Mouse (Mus musculus) neural tube, embryonic 12.5 days (tissue): ENCODE results near the gene Mad2l1bp. TPM values are rescaled to one million over a fixed set of nuclear protein-coding genes. Genes with fewer than 3 reads are reported as not detected.

Experiments
- ATAC-seq: fragments of 200-750 bp; cut with Nextera tagmentation; 2 replicates; pipeline ENCODE4 v1.8.0; 2017; ENCODE audit warnings: low read depth, mild to moderate bottlenecking, moderate TSS enrichment, moderate library complexity; ENCODE audit not compliant: low FRiP score
- H3K27ac ChIP-seq: fragments of 300-500 bp; sonication (generic); 2 replicates; pipeline ENCODE4 v1.5.1; 2016
- H3K27me3 ChIP-seq: fragments of 300-500 bp; sonication (generic); replicated peaks from 2 replicates; pipeline ENCODE4 v1.6.1; 2016; ENCODE audit warnings: mild to moderate bottlenecking
- H3K36me3 ChIP-seq: fragments of 300-500 bp; sonication (generic); 2 replicates; pipeline ENCODE4 v1.6.1; 2016; ENCODE audit warnings: mild to moderate bottlenecking
- H3K4me1 ChIP-seq: fragments of 300-500 bp; sonication (generic); 2 replicates; pipeline ENCODE4 v1.6.1; 2016
- H3K4me2 ChIP-seq: fragments of 300-500 bp; sonication (generic); replicated peaks from 2 replicates; pipeline ENCODE4 v1.6.1; 2016; ENCODE audit warnings: mild to moderate bottlenecking
- H3K4me3 ChIP-seq: fragments of 300-500 bp; sonication (generic); 2 replicates; pipeline ENCODE4 v1.5.1; 2016
- H3K9ac ChIP-seq: fragments of 300-500 bp; sonication (generic); 2 replicates; pipeline ENCODE4 v1.6.1; 2016; ENCODE audit warnings: mild to moderate bottlenecking
- H3K9me3 ChIP-seq: fragments of 300-500 bp; sonication (generic); 2 replicates; pipeline ENCODE4 v1.6.1; 2016; ENCODE audit warnings: mild to moderate bottlenecking
- WGBS: fragments of 180-500 bp; shearing (Covaris S2); methylation state at CpG from one replicate; pipeline ENCODE4 v1.1.7; 2016; 5-methylcytosine and 5-hydroxymethylcytosine counted together
- polyA plus RNA-seq: library from polyadenylated mRNA; unstranded; fragments of >200 nt; fragmentation: Nextera tagmentation; extraction: Ambion mirVana; gene quantifications from 2 replicates; pipeline ENCODE4 v1.2.1, GENCODE M21; 2016

Mad2l1bp gene
- polyA plus RNA-seq, 1 experiment from 2014 or later: 33.6 TPM

DNA sequence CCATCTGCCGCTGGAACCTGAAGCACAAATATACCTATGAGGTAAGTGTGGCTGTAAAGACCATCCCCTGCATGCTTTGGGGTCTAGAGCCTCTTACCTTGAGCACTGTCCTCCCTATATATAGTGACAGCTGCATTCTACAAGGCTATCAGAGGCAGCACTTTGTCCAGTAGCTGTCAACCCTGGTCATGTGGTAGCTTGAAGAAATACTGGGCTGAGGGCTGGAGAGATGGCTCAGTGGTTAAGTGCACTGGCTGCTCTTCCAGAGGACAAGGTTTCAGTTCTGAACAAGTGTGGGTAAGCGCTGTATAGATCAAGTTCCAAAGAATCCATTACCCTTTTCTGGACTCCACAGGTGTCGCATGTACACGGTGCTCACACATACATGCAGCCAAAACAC lies 30.6 kb downstream of the Mad2l1bp start:
- Histone ChIP-seq H3K27ac (no peak overlapping the region), H3K27me3 (no peaks in the 10 kb centered on the region), H3K36me3 (peaks cover 82% of the 10 kb centered on the region), H3K4me1 (0 out of 2 replicates have a peak, but pooled peaks cover 7% of the 10 kb centered on the region), H3K9ac (no peak overlapping the region), H3K9me3 (no peaks in the 10 kb centered on the region), H3K4me2 (no peak overlapping the region), H3K4me3 (no peak overlapping the region)
- WGBS: 93% methylated on average over 4 of the region's 4 CpGs
- ATAC-seq: no peak

DNA sequence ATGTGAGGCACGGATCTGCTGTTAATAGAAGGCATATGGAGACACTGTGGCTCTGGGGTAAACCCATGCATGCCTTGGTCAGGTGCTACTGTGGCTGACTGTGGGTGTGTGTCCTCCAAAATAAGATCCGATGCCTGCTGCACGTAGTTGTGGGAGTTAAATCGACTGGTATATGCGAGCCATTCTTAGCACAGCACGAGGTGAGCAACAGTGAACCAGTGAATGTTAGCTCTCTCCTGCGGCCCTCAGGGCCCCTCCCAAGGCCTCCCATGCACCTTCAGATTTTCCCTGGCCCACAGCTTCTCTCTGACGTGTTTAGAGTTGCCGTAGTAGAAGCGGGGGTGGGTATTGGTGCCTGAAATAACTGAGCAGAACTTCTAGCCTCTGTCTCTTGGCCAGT lies 33.7 kb downstream of the Mad2l1bp start:
- Histone ChIP-seq H3K4me1 (0 out of 2 replicates have a peak, but pooled peaks cover 12% of the 10 kb centered on the region), H3K9me3 (no peaks in the 10 kb centered on the region), H3K9ac (no peak overlapping the region), H3K27me3 (no peaks in the 10 kb centered on the region), H3K4me3 (no peak overlapping the region), H3K36me3 (peaks cover 54% of the 10 kb centered on the region), H3K27ac (no peak overlapping the region), H3K4me2 (no peak overlapping the region)
- WGBS: 91% methylated on average over 10 of the region's 10 CpGs
- ATAC-seq: no peak

DNA sequence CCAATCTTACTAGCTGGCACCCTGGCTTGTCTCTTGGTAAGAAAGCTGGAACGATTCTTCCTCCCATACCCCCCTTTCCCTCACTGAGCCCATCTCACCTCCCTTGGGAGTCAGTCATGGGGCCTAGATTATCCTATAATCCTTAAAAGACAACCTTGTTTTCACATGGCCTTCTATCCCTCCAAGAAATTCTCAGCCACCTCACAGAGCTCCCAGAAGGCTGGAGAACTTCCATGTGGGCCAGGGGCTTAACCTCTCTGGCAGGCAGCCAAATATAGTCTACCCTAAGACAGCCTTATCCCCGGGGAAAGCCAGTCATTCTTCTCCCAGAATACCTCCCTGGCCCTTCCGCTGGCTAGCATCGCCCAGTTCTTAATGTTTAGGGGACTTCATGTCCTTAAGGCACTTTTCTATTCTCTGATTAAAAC lies 34.9 kb downstream of the Mad2l1bp start:
- H3K27ac ChIP-seq: no peak overlapping the region
- no peaks in the 10 kb centered on the region for H3K27me3 ChIP-seq
- no peak overlapping the region for H3K9ac ChIP-seq
- no peak for ATAC-seq
- H3K4me2 ChIP-seq: no peak overlapping the region
- peaks cover 42% of the 10 kb centered on the region for H3K36me3 ChIP-seq
- H3K9me3 ChIP-seq: no peaks in the 10 kb centered on the region
- H3K4me3 ChIP-seq: no peak overlapping the region
- H3K4me1 ChIP-seq: 0 out of 2 replicates have a peak, but pooled peaks cover 12% of the 10 kb centered on the region
- WGBS: 86% methylated on average over 4 of the region's 4 CpGs

DNA sequence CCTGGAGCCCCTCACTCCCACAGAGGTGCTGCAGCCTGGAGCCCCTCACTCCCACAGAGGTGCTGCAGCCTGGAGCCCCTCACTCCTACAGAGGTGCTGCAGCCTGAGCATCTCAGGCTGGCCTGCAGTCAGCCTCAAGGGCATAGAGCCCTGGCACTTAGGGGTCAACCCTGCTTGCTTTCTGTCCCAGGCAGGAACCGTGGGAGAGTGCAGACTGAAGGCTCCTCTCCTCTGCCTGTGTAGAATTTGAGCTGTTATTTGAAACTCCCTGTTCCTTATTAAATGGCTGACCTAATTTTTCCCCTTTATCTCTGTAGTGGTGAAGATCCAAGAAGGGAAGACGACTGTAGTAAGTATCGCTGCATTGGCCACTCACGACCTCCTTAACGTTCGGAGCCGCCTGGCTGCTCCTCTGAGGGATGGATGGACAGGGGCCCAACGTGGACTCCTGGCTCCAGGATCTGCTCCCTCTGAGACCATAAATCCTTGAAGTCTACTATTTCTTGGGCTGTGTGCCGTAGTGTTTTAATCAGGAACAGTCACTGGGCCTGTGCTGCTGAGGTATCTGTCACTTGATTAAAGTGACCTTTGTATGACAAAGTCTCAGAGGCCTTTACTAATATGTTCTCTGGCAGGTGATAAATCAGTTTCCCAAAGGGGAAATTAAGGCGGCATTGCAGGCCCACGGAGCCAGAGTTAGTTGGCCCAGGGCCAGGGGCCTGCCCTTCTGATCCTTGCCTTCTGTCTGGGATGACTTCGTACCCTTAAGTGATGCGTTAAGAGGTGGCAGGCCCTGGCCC lies 35.5 kb downstream of the Mad2l1bp start:
- H3K4me3 ChIP-seq: no peak overlapping the region
- WGBS: 76% methylated on average over 13 of the region's 13 CpGs
- H3K9ac ChIP-seq: peak overlapping the region; percentile 6; the same call in 1 of the 2 replicates
- no peak overlapping the region for H3K27ac ChIP-seq
- no peak overlapping the region for H3K4me2 ChIP-seq
- ATAC-seq: no peak
- H3K4me1 ChIP-seq: 0 out of 2 replicates have a peak, but pooled peaks cover 12% of the 10 kb centered on the region
- H3K36me3 ChIP-seq: peaks cover 36% of the 10 kb centered on the region
- no peaks in the 10 kb centered on the region for H3K9me3 ChIP-seq
- H3K27me3 ChIP-seq: no peaks in the 10 kb centered on the region

DNA sequence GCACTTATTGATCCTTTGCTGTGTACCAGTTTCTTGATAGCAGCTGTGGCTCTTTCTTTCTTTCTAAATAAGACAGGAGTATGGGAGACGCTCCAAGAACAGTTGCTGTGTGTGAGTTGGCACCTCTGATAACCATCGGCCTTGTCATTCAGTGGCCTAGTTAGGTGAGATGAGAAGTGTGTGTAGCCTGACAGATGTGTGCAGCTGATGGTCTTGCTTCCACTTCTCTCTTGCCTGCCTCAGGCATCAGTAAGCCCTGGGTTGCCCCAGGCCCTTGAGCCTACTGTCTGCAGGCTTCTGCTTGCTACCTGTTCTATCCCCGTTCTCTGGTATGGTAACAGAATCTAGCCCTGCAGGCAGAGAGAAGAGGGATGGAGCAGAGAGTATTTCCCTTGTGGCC lies 36.5 kb downstream of the Mad2l1bp start:
- Histone ChIP-seq H3K9ac (no peak overlapping the region), H3K36me3 (peaks cover 31% of the 10 kb centered on the region), H3K27ac (no peak overlapping the region), H3K9me3 (no peaks in the 10 kb centered on the region), H3K4me1 (peaks cover 17% of the 10 kb centered on the region; the same call in 1 of the 2 replicates), H3K4me2 (no peak overlapping the region), H3K4me3 (no peak overlapping the region), H3K27me3 (no peaks in the 10 kb centered on the region)
- WGBS: 92% methylated on average over 3 of the region's 3 CpGs
- ATAC-seq: no peak

DNA sequence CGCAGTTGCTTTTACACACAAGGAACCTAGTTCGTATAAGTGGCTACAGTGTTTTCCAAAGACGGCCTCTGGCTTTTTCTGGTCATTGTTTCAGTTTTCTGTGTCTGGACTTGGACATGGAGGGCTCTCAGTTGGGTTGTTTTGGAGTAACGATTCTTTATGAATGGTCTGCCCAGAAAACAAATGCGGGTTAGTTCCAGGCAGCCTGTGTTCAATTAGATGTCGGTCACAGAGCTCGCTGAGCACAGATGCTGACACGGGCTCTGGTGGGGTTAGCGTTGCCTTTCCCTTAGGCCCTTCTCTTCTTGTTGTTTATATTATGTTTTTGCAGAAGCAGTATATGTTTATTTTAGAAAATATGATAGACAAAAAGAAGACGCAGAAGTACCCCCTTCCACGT lies 37.2 kb downstream of the Mad2l1bp start:
- Histone ChIP-seq H3K9ac (no peak overlapping the region), H3K27me3 (no peaks in the 10 kb centered on the region), H3K27ac (no peak overlapping the region), H3K4me3 (no peak overlapping the region), H3K4me2 (no peak overlapping the region), H3K4me1 (peaks cover 24% of the 10 kb centered on the region), H3K36me3 (peaks cover 31% of the 10 kb centered on the region), H3K9me3 (no peaks in the 10 kb centered on the region)
- ATAC-seq: no peak
- 94% methylated on average over 11 of the region's 11 CpGs for WGBS

DNA sequence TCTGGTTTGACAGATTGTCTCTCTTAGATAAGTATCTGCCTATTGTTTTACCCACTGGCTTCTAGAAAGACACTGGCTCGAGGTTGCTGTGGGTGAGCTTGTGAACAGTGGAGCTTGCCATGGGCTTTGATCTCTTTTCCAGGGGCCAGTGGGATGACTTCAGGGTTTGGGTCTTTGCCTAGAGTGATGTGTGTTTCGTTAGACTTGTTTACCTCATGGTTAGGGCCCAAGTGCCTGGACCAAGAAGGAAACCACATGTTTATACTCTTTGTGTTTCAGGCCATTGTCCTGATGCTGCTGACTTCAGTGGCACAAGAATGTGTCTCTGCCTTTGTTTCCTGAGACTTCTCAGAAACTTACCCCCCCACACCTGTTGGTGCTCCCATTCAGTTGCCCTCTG lies 37.9 kb downstream of the Mad2l1bp start:
- H3K27ac ChIP-seq: no peak overlapping the region
- H3K4me2 ChIP-seq: no peak overlapping the region
- ATAC-seq: no peak
- peaks cover 30% of the 10 kb centered on the region for H3K36me3 ChIP-seq
- no peak overlapping the region for H3K9ac ChIP-seq
- H3K4me1 ChIP-seq: peaks cover 24% of the 10 kb centered on the region
- no peaks in the 10 kb centered on the region for H3K27me3 ChIP-seq
- 70% methylated on average over 2 of the region's 2 CpGs for WGBS
- no peak overlapping the region for H3K4me3 ChIP-seq
- H3K9me3 ChIP-seq: no peaks in the 10 kb centered on the region

DNA sequence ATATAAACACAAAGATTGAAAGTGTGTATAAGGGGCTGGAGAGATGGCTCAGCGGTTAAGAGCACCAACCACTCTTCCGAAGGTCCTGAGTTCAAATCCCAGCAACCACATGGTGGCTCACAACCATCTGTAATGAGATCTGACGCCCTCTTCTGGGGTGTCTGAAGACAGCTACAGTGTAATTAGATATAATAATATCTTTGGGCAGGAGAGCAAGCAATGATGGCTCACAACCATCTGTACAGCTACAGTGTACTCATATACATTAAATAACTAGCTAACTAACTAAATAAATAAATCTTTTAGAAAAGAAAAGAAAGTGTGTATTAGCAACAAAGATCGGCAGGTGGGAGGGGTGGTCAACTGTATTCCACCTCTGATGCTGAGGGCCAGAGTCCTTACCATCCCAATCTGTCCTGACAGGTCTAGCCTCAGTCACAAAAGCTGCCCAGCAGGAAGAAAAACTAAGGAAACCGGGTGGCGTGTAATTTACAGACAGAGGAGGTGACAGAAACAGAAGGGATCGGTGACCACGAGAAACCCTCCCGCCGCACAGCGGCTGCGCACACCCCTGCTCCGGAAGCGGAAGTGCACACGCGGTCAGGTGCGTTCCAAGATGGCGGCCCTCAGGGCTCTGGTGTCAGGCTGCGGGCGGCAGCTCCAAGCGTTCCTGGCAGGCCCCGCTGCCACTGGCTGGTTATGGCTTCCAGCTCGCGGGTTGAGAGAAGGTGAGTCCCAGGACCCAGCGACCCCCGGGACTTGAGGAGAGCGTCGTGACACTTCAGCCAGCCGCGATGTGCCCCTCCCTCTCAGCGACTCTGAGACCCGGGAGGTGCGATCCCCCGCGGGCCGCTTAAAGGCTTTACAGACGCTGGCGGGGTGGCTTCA lies 42.7 kb downstream of the Mad2l1bp start, which contains the start of gene Mrps18a:
TSS of gene Mrps18a (plus strand) at position 585 of the 888 bp plus-strand sequence.
- H3K4me3 ChIP-seq: peak within 1 kb of the TSS; percentile 61
- peak within 1 kb of the TSS; percentile 87 for H3K4me2 ChIP-seq
- H3K4me1 ChIP-seq: peaks cover 12% of the 10 kb centered on the region
- peaks cover 4% of the 10 kb centered on the region; the same call in 1 of the 2 replicates for H3K27me3 ChIP-seq
- no peak within 1 kb of the TSS for H3K27ac ChIP-seq
- 6% methylated on average over 38 of the region's 38 CpGs for WGBS
- H3K9ac ChIP-seq: peak within 1 kb of the TSS; percentile 72
- H3K9me3 ChIP-seq: no peaks in the 10 kb centered on the region
- peak; percentile 94 for ATAC-seq
- H3K36me3 ChIP-seq: no peaks in the 10 kb centered on the region

DNA sequence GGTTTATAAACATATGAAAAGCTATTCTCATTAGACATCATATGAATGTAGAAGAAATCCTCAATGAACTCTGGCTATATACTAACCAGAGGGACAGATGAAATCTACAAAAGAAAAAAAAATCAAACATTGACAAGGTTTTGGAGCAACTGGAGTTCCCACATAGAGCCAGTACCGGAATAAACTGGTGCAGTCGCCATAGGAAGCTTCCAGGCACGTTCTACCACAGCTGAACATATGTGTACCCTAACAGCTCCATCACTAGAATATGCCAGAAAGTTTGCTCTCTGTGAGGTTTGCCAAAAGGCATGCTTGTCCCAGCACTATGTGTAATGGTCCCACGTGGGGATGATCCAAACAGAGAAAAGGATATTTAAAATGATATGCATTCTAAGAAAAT lies 45.1 kb downstream of the Mad2l1bp start:
- Histone ChIP-seq H3K4me1 (peaks cover 12% of the 10 kb centered on the region), H3K4me3 (no peak overlapping the region), H3K9me3 (no peaks in the 10 kb centered on the region), H3K36me3 (no peaks in the 10 kb centered on the region), H3K9ac (no peak overlapping the region), H3K27me3 (peaks cover 4% of the 10 kb centered on the region; the same call in 1 of the 2 replicates), H3K27ac (no peak overlapping the region), H3K4me2 (no peak overlapping the region)
- WGBS: 82% methylated on average over 4 of the region's 4 CpGs
- ATAC-seq: no peak

DNA sequence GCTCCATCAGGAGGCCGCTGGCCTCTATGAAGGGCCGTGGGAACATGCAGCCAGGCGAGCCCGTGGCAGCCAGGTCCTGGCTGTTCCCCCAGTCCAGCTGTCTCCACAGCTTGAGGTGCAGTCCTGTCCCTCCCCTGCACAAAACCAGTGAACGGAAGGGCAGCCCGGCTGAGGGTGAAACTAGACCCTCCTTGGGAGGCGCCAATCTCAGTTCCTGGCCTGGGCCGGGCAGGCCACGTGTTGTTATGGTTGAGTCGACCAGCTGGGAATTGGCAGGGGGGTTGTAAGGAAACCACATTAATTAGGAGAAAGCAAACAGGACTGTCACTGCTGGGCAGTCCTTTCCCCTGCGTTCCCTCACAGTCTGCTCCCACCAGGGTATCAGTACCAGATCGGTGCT lies 48.9 kb downstream of the Mad2l1bp start:
- Histone ChIP-seq H3K36me3 (no peaks in the 10 kb centered on the region), H3K4me2 (peak overlapping the region; percentile 18; the same call in 1 of the 2 replicates), H3K4me1 (no peaks in the 10 kb centered on the region), H3K4me3 (no peak overlapping the region), H3K27me3 (peaks cover 3% of the 10 kb centered on the region; the same call in 1 of the 2 replicates), H3K9me3 (no peaks in the 10 kb centered on the region), H3K9ac (no peak overlapping the region), H3K27ac (no peak overlapping the region)
- 47% methylated on average over 12 of the region's 12 CpGs for WGBS
- ATAC-seq: no peak

DNA sequence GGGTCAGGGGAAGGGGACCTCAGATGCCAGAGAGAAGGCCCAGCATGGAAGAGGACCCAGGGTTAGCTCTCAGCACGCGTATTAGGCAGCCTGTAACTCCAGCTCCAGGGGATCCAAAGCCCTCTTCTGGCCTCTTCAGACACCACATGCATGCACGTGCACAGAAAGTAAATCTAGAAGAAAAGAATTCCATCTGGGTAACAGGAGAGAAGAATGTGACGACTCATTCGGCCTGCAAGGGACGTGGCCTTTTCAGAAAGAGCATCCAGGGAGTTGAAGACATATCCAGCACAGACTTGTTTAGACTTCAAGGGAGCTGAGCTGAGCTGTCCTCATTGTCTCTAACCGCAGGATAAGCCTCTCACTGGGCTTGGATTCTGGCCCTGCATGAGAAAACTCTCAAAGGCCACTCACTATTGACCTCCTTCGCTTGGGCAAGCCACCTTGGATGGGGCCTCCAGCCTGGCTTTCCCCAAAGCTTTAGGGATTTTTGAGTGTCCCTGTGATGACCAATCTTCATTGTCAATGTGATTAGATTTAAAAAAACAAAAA lies 50.7 kb downstream of the Mad2l1bp start:
- H3K9me3 ChIP-seq: no peaks in the 10 kb centered on the region
- no peak overlapping the region for H3K4me3 ChIP-seq
- H3K4me1 ChIP-seq: no peaks in the 10 kb centered on the region
- H3K27me3 ChIP-seq: no peaks in the 10 kb centered on the region
- 67% methylated on average over 8 of the region's 8 CpGs for WGBS
- H3K27ac ChIP-seq: no peak overlapping the region
- no peak overlapping the region for H3K9ac ChIP-seq
- no peak overlapping the region for H3K4me2 ChIP-seq
- no peak for ATAC-seq
- no peaks in the 10 kb centered on the region for H3K36me3 ChIP-seq

DNA sequence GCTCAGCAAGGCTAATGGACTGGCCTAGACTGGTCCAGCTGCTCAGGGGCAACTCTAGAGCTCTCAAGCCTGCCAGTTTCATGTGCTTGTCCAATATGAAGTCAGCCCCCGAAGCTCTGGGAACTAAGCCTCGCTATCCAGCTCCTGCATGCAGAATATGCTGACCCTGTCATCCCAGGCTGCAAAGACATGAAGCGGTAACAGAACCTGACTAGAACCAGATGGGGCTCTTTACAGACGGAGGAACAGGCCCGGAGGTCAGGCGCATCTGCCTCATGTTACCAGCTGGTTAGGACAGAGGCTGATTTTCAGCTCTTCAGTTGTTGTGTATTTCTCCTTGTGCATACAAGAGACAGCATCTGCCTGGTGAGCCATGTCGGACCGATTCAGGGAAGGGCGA lies 51.4 kb downstream of the Mad2l1bp start:
- no peak overlapping the region for H3K9ac ChIP-seq
- ATAC-seq: no peak
- no peaks in the 10 kb centered on the region for H3K4me1 ChIP-seq
- no peak overlapping the region for H3K4me3 ChIP-seq
- no peak overlapping the region for H3K27ac ChIP-seq
- no peaks in the 10 kb centered on the region for H3K36me3 ChIP-seq
- 80% methylated on average over 9 of the region's 9 CpGs for WGBS
- H3K9me3 ChIP-seq: no peaks in the 10 kb centered on the region
- no peak overlapping the region for H3K4me2 ChIP-seq
- no peaks in the 10 kb centered on the region for H3K27me3 ChIP-seq
